In the genomic region with DNA sequence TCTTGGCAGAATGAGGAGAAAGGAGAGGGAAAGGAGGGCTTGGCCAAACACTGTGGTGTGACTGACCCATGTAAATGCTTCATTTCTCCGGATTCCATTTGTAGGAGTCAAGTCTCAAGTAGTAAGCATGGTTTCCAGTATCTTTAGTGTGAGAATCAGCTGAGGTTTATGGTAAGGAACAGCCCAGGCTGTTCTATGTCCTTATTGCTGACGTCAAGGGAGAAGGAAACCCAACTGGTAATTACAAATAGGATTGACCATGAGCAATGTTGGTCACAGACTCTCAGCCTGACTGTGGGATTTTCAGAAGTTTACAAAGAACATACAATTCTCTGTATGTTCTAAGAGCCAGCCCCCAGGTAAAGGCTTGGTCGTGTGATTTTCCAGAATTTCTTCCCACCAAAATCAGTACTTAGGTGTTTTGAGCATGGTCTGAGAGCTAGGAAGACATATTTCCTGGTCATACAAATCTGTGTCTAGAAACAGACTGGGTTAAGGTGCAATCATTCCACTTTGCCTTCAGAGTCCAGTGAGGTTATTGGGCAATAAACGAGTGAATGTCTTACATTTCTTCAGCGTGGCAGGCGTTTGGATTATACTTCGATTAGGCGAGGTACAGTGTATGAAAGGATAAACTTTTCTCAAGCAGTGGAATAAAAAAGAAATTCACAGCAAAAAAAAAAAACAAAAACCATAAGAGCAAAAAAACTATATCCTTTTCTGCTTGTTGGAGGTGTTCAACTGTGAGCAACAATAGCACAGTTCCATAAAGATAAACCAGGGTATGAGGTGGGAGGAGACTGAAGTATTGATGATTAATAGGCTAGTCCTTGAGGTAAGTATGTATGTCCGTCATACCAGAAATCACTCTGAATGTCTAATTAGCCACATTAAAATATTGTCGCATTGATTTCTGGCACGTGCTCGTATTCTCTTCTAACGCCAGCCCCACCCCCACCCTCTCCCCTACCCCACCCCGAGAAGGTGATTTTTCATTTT, we compare ENCODE assay signal across 26 mouse cellular contexts. TPM values are rescaled to one million over a fixed set of nuclear protein-coding genes. Genes with fewer than 3 reads are reported as not detected.
"Had no signal": no experiment of that assay in that cellular context is flagged by ENCODE, and none has a peak within 500 bp of the region (broad histone marks: within the 10 kb centered on the region; RNA-seq: fewer than 3 reads in every experiment).

No protein-coding gene starts in this region.

- H3K36me3 ChIP-seq: heart, embryonic 10.5 days; hindbrain, embryonic 13.5 days; hindbrain, embryonic 15.5 days; kidney, embryonic 15.5 days; liver, embryonic 13.5 days; liver, embryonic 15.5 days had no signal

- ATAC-seq: forebrain, postnatal 0 days; hindbrain, postnatal 0 days had no signal

- H3K9me3 ChIP-seq: heart, embryonic 10.5 days; heart, embryonic 12.5 days; hindbrain, embryonic 13.5 days; hindbrain, embryonic 15.5 days; kidney, embryonic 15.5 days; liver, embryonic 13.5 days; liver, embryonic 15.5 days had no signal

- H3K27ac ChIP-seq: heart, embryonic 10.5 days; hindbrain, embryonic 13.5 days; hindbrain, embryonic 15.5 days; hindbrain, postnatal 0 days; kidney, embryonic 15.5 days; kidney, postnatal 0 days; liver, embryonic 13.5 days; liver, embryonic 15.5 days had no signal

- DNase-seq: forebrain, postnatal 0 days; gastrocnemius, postnatal 14 days; gastrocnemius, postnatal 36 days; heart, adult 18-20 months; heart, postnatal 10 days; heart, postnatal 36 days; kidney, adult 11 months; kidney, adult 2 months; kidney, adult 9 months; kidney, postnatal 14 days; kidney, postnatal 36 days; layer of hippocampus, adult 9-11 months; layer of hippocampus, postnatal 36 days; liver; liver, embryonic 13.5 days had no signal

- H3K4me2 ChIP-seq: heart, embryonic 12.5 days; hindbrain, embryonic 13.5 days; hindbrain, embryonic 15.5 days; kidney, embryonic 15.5 days; limb, embryonic 12.5 days; liver, embryonic 11.5 days; liver, embryonic 13.5 days; liver, embryonic 15.5 days had no signal

- H3K27me3 ChIP-seq: heart, embryonic 12.5 days; hindbrain, embryonic 13.5 days; hindbrain, embryonic 15.5 days; kidney, embryonic 15.5 days; limb, embryonic 12.5 days; liver, embryonic 13.5 days; liver, embryonic 15.5 days had no signal

- H3K9ac ChIP-seq: forebrain, postnatal 0 days; heart, embryonic 12.5 days; hindbrain, embryonic 13.5 days; hindbrain, embryonic 15.5 days; kidney, embryonic 15.5 days; limb, embryonic 12.5 days; liver, embryonic 13.5 days; liver, embryonic 15.5 days had no signal

- H3K4me3 ChIP-seq: heart, embryonic 10.5 days; heart, embryonic 12.5 days; hindbrain, embryonic 13.5 days; hindbrain, embryonic 15.5 days; kidney, embryonic 15.5 days; limb, embryonic 12.5 days; liver, embryonic 13.5 days; liver, embryonic 15.5 days had no signal

- H3K4me1 ChIP-seq: hindbrain, embryonic 13.5 days; hindbrain, embryonic 15.5 days; liver, embryonic 13.5 days; liver, embryonic 15.5 days had no signal

RNA-seq across cellular contexts. Expression of a gene that starts 53.0 kb away (rescaled TPM):
- total RNA-seq: hematopoietic stem cell, adult 5-6 weeks had no signal
